Mouse (Mus musculus): Measurements from ENCODE around the gene Irak4. TPM values are rescaled to one million over a fixed set of nuclear protein-coding genes. Genes with fewer than 3 reads are reported as not detected.

Irak4 gene
- polyA plus RNA-seq, 1 experiment from 2014 or later = 9.2 TPM

GRCm38 (mm10) chr15:94630553-94630952 lies 87.1 kb downstream of the Irak4 start:
- Histone ChIP-seq H3K4me3 (ENCODE audit: low read length) (no peak overlapping the region), H3K36me3 (ENCODE audit: control insufficient read depth, insufficient read depth, low read length) (no peaks in the 10 kb centered on the region), H3K27me3 (ENCODE audit: control insufficient read depth, insufficient read depth, low read depth, low read length) (peaks cover 18% of the 10 kb centered on the region), H3K9ac (ENCODE audit: low read length) (no peak overlapping the region), H3K4me2 (ENCODE audit: low read depth, low read length) (no peak overlapping the region), H3K4me1 (replicated peaks; ENCODE audit: control insufficient read depth, insufficient read depth, low read length) (0 out of 2 replicates have a peak, but pooled peaks cover 3% of the 10 kb centered on the region), H3K27ac (ENCODE audit: low read length) (no peak overlapping the region), H3K9me3 (ENCODE audit: control insufficient read depth, low read length) (no peaks in the 10 kb centered on the region)
- ATAC-seq (ENCODE audit: low read depth) = no peak
- WGBS = 60% methylated on average over 4 of the region's 4 CpGs

Other genes with a start within 250 kb of the Irak4 start
- gene Adamts20, start 78.2 kb upstream of the Irak4 start, polyA plus RNA-seq (2015; fragmentation: Nextera tagmentation; extraction: Ambion mirVana) = 1.3 and 1.6 TPM in 2 replicates
- 6.1 and 7.1 TPM in 2 replicates for gene Pus7l, start 96 bp upstream of the Irak4 start, polyA plus RNA-seq (2015; fragmentation: Nextera tagmentation; extraction: Ambion mirVana)
- gene Twf1, start 46.2 kb downstream of the Irak4 start, polyA plus RNA-seq (2015; fragmentation: Nextera tagmentation; extraction: Ambion mirVana) = 79.6 and 83.1 TPM in 2 replicates
- gene Tmem117, start 85.6 kb downstream of the Irak4 start, polyA plus RNA-seq (2015; fragmentation: Nextera tagmentation; extraction: Ambion mirVana) = 2.7 and 4.5 TPM in 2 replicates